Mouse (Mus musculus): ENCODE data around the gene Slc25a25.

DNA sequence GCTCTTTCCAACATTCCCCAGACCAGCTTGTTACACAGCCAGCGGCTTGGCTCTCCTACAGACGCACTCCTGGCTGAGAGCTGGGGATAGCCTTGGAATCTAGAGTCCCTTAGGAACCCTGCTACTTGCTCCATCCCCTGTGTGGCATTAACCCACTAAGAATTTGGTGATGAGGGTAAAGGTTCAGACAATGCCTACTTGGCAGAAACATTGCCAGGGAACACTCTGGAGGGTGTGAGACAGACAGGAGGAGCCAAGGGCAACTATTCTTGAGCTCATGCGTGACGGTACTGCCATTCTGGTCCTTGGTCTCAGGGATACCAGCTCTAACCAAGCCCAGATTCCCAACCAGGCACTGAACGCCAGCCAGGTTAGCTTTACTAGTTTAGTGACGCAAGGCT, 29.4 kb downstream of the Slc25a25 start:
- TF ChIP-seq CTCF (IDR thresholded peaks at IDR 0.05; ENCODE audit: low read depth, low read length) (no peak), EP300 (IDR thresholded peaks at IDR 0.05; ENCODE audit: insufficient read depth, low read depth, low read length) (no peak), POLR2A (IDR thresholded peaks at IDR 0.05; ENCODE audit: insufficient read depth, low read length) (no peak)
